Mouse (Mus musculus) ES-E14 (cell line): Measurements from ENCODE around the gene Pus3. TPM values are rescaled to one million over a fixed set of nuclear protein-coding genes. Genes with fewer than 3 reads are reported as not detected.
A peak's percentile ranks its signal among the peaks of the same experiment; 100 is the strongest.

Source experiments
- DNase-seq: peaks from one replicate; pipeline ENCODE4 v3.0.0-alpha.2; 2013; ENCODE audit warnings: low read depth, low spot score
- H3K27ac ChIP-seq: 2 replicates; pipeline ENCODE4 v1.5.1; 2012; ENCODE audit warnings: low read depth, mild to moderate bottlenecking, low read length, moderate library complexity, mixed read lengths; ENCODE audit not compliant: poor library complexity, insufficient read depth, severe bottlenecking
- H3K36me3 ChIP-seq: 2 replicates; pipeline ENCODE4 v1.6.1; 2012; ENCODE audit warnings: mild to moderate bottlenecking, low read length, moderate library complexity, mixed read lengths; ENCODE audit not compliant: control insufficient read depth, poor library complexity, insufficient read depth, severe bottlenecking
- H3K4me1 ChIP-seq, 2 experiments: fragments of 150-350 bp in 1 of 2; sonication (generic) in 1 of 2; 2 replicates each; pipeline ENCODE4 v1.6.1; 2012; ENCODE audit warnings: low read length in 2 of 2, mild to moderate bottlenecking in 1 of 2, mixed read lengths in 1 of 2; ENCODE audit not compliant: control insufficient read depth in 2 of 2, insufficient read depth in 2 of 2, poor library complexity in 1 of 2
- H3K4me3 ChIP-seq, 2 experiments: fragments of 150-350 bp in 1 of 2; sonication (generic) in 1 of 2; 2 replicates each; pipeline ENCODE4 v1.5.1; 2012; ENCODE audit warnings: low read length in 2 of 2, low read depth in 1 of 2, mild to moderate bottlenecking in 1 of 2, mixed read lengths in 1 of 2; ENCODE audit not compliant: insufficient read depth in 1 of 2, poor library complexity in 1 of 2, severe bottlenecking in 1 of 2
- H3K9ac ChIP-seq: 2 replicates; pipeline ENCODE4 v1.6.1; 2012; ENCODE audit warnings: low read depth, mild to moderate bottlenecking, low read length, mixed read lengths; ENCODE audit not compliant: poor library complexity, insufficient read depth, severe bottlenecking
- H3K9me3 ChIP-seq: fragments of 150-350 bp; sonication (generic); 2 replicates; pipeline ENCODE4 v1.6.1; 2012; ENCODE audit warnings: low read depth, mild to moderate bottlenecking, low read length; ENCODE audit not compliant: control insufficient read depth, insufficient read depth
- CHD2 ChIP-seq: IDR thresholded peaks from 2 replicates; pipeline ENCODE4 v1.6.1; 2014; ENCODE audit warnings: mild to moderate bottlenecking, low read depth, low read length, inconsistent platforms
- HCFC1 ChIP-seq: IDR thresholded peaks from 2 replicates; pipeline ENCODE4 v1.6.1; 2012; ENCODE audit warnings: low read length, inconsistent platforms, borderline replicate concordance; ENCODE audit not compliant: insufficient read depth
- MAFK ChIP-seq: IDR thresholded peaks from 2 replicates; pipeline ENCODE4 v1.6.1; 2014; ENCODE audit warnings: mild to moderate bottlenecking, low read depth, low read length, inconsistent platforms; ENCODE audit not compliant: insufficient read depth
- ZC3H11A ChIP-seq: IDR thresholded peaks from 2 replicates; pipeline ENCODE4 v1.6.1; 2012; ENCODE audit warnings: low read depth, mild to moderate bottlenecking, inconsistent platforms, low read length, borderline replicate concordance
- ZNF384 ChIP-seq: IDR thresholded peaks from 2 replicates; pipeline ENCODE4 v1.6.1; 2012; ENCODE audit warnings: low read depth, low read length, inconsistent platforms
- in situ Hi-C, 2 experiments: fragments of 600-800 bp; cut with MboI; formaldehyde crosslinking; loops; one replicate each; pipeline ENCODE4 v1.15.1; 2025; ENCODE audit warnings: low sequenced_read_pairs in 2 of 2, inconsistent platforms in 1 of 2; ENCODE audit not compliant: unreplicated experiment in 2 of 2
- total RNA-seq: library from RNA; depleted of rRNA; stranded (reverse); fragments of 300-350 nt; gene quantifications from 2 replicates; pipeline ENCODE4 v1.2.3, GENCODE M21; 2012

Pus3 gene
- total RNA-seq, 1 experiment, result 25.6 TPM

GRCm38 (mm10) chr9:35556494-35557102 is 1.8 kb upstream of the Pus3 start:
- in situ Hi-C loops, result no loop called here
- H3K4me3 ChIP-seq, result no peak overlapping the region
- H3K27ac ChIP-seq, result no peak overlapping the region
- H3K36me3 ChIP-seq, result peaks cover 7% of the 10 kb centered on the region
- no peaks in the 10 kb centered on the region for H3K9me3 ChIP-seq
- H3K9ac ChIP-seq, result no peak overlapping the region
- peaks cover 0 to 2% of the 10 kb centered on the region in 2 experiments; a peak in 1 of 4 replicates for H3K4me1 ChIP-seq
- no peak for DNase-seq
- no peak for TF ChIP-seq HCFC1
- no peak for TF ChIP-seq MAFK
- no peak for TF ChIP-seq CHD2
- no peak for TF ChIP-seq ZNF384
- no peak for TF ChIP-seq ZC3H11A

GRCm38 (mm10) chr9:35559009-35559890 is 855 bp downstream of the Pus3 start:
- in situ Hi-C loops, result no loop called here
- H3K27ac ChIP-seq, result no peak overlapping the region

GRCm38 (mm10) chr9:35561076-35561475 is 2.7 kb downstream of the Pus3 start:
- Histone ChIP-seq H3K9ac (no peak overlapping the region; the same call in 1 of the 2 replicates), H3K4me1 (peaks cover 0 to 2% of the 10 kb centered on the region in 2 experiments; a peak in 1 of 4 replicates), H3K4me3 (no peak overlapping the region; a peak in 1 of 4 replicates), H3K27ac (no peak overlapping the region), H3K9me3 (no peaks in the 10 kb centered on the region), H3K36me3 (peaks cover 16% of the 10 kb centered on the region)
- TF ChIP-seq ZC3H11A, result no peak
- no peak for TF ChIP-seq ZNF384
- no peak for TF ChIP-seq HCFC1
- no peak for TF ChIP-seq MAFK
- TF ChIP-seq CHD2, result no peak
- no peak for DNase-seq
- in situ Hi-C loops, result no loop called here

More at GRCm38 (mm10) chr9:35559009-35559890, 855 bp downstream of the Pus3 start:
- peak; percentile 75 for DNase-seq
- H3K9me3 ChIP-seq, result no peaks in the 10 kb centered on the region
- no peak for TF ChIP-seq MAFK
- peak; percentile 95 for TF ChIP-seq HCFC1
- TF ChIP-seq ZC3H11A, result no peak
- no peak for TF ChIP-seq CHD2
- peaks cover 11% of the 10 kb centered on the region for H3K36me3 ChIP-seq
- H3K4me3 ChIP-seq, result peak overlapping the region; percentile 74 to 98
- H3K4me1 ChIP-seq, result peaks cover 0 to 2% of the 10 kb centered on the region in 2 experiments; a peak in 1 of 4 replicates
- peak overlapping the region; percentile 87 for H3K9ac ChIP-seq

DNA sequence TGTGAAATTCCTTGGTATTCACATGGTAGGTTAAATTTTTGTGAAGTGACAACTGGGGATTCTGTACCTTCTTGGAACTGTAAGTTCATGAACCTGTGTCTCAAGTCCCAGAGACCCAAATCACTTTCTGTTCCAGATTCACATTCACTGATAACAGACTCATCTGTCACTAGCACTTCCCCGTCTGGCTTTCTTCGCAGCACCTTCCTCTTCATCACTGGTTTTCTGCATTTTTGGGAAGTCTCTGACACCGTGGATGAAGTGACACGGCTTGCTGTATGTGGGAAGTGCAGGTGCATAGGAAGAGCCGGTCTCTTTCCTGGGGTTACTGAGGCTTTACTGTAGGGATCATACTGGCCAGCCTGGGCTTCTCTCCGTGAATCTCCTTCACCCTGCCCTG is 3.2 kb downstream of the Pus3 start:
- no peak overlapping the region for H3K9ac ChIP-seq
- in situ Hi-C loops, result no loop called here
- peak overlapping the region in 1 of 2 experiments; percentile 11; a peak in 1 of 4 replicates for H3K4me3 ChIP-seq
- no peak for DNase-seq
- H3K4me1 ChIP-seq, result peaks cover 0 to 2% of the 10 kb centered on the region in 2 experiments; a peak in 1 of 4 replicates
- H3K9me3 ChIP-seq, result no peaks in the 10 kb centered on the region
- no peak overlapping the region for H3K27ac ChIP-seq
- no peak for TF ChIP-seq ZNF384
- no peak for TF ChIP-seq ZC3H11A
- no peak for TF ChIP-seq MAFK
- TF ChIP-seq CHD2, result no peak
- TF ChIP-seq HCFC1, result no peak
- peaks cover 18% of the 10 kb centered on the region for H3K36me3 ChIP-seq
